Mouse (Mus musculus): ENCODE results near the gene St13.

St13 gene

GRCm38 (mm10) chr15:81365246-81365645 lies 34.6 kb downstream of the St13 start:
- no peak for DNase-seq (ENCODE audit: low read depth, low spot score)

- DNase-seq (ENCODE audit: low read depth, low spot score) = no peak
Measured at GRCm38 (mm10) chr15:81364271-81364670, 35.6 kb downstream of the St13 start.

- DNase-seq (ENCODE audit: low read depth, low spot score) = no peak
Measured at GRCm38 (mm10) chr15:81362501-81362900, 37.4 kb downstream of the St13 start.

- DNase-seq (ENCODE audit: low read depth, low spot score) = no peak
Measured at GRCm38 (mm10) chr15:81361417-81362015, 38.4 kb downstream of the St13 start.

GRCm38 (mm10) chr15:81361022-81361404 lies 38.9 kb downstream of the St13 start:
- no peak for DNase-seq (ENCODE audit: low read depth, low spot score)

- DNase-seq (ENCODE audit: low read depth, low spot score) = peak; percentile 92
Measured at GRCm38 (mm10) chr15:81360345-81361021, 39.4 kb downstream of the St13 start, which contains the start of gene Slc25a17. Gene Slc25a17, minus strand, starts transcription at chr15:81360812.

- no peak for DNase-seq (ENCODE audit: low read depth, low spot score)
Measured at GRCm38 (mm10) chr15:81359421-81359820, 40.5 kb downstream of the St13 start.

GRCm38 (mm10) chr15:81358943-81359342 lies 40.9 kb downstream of the St13 start:
- no peak for DNase-seq (ENCODE audit: low read depth, low spot score)

- DNase-seq (ENCODE audit: low read depth, low spot score) = no peak
Measured at GRCm38 (mm10) chr15:81356946-81357345, 42.9 kb downstream of the St13 start.

- peak; percentile 27 for DNase-seq (ENCODE audit: low read depth, low spot score)
Measured at GRCm38 (mm10) chr15:81355146-81355761, 44.6 kb downstream of the St13 start.

GRCm38 (mm10) chr15:81352638-81353037 lies 47.2 kb downstream of the St13 start:
- no peak for DNase-seq (ENCODE audit: low read depth, low spot score)

GRCm38 (mm10) chr15:81350401-81350800 lies 49.5 kb downstream of the St13 start:
- DNase-seq (ENCODE audit: low read depth, low spot score) = no peak

GRCm38 (mm10) chr15:81348366-81348765 lies 51.5 kb downstream of the St13 start:
- no peak for DNase-seq (ENCODE audit: low read depth, low spot score)

- DNase-seq (ENCODE audit: low read depth, low spot score) = no peak
Measured at GRCm38 (mm10) chr15:81347466-81347865, 52.4 kb downstream of the St13 start.

GRCm38 (mm10) chr15:81341426-81341825 lies 58.5 kb downstream of the St13 start:
- no peak for DNase-seq (ENCODE audit: low read depth, low spot score)

- DNase-seq (ENCODE audit: low read depth, low spot score) = no peak
Measured at GRCm38 (mm10) chr15:81339158-81339557, 60.7 kb downstream of the St13 start.

- no peak for DNase-seq (ENCODE audit: low read depth, low spot score)
Measured at GRCm38 (mm10) chr15:81336466-81336865, 63.4 kb downstream of the St13 start.

- no peak for DNase-seq (ENCODE audit: low read depth, low spot score)
Measured at GRCm38 (mm10) chr15:81332517-81332916, 67.4 kb downstream of the St13 start.

- DNase-seq (ENCODE audit: low read depth, low spot score) = no peak
Measured at GRCm38 (mm10) chr15:81330816-81331433, 69.0 kb downstream of the St13 start.

- no peak for DNase-seq (ENCODE audit: low read depth, low spot score)
Measured at GRCm38 (mm10) chr15:81329721-81330369, 70.0 kb downstream of the St13 start.

- no peak for DNase-seq (ENCODE audit: low read depth, low spot score)
Measured at GRCm38 (mm10) chr15:81327501-81327900, 72.4 kb downstream of the St13 start.

GRCm38 (mm10) chr15:81324979-81325378 lies 74.9 kb downstream of the St13 start:
- no peak for DNase-seq (ENCODE audit: low read depth, low spot score)
